Mouse (Mus musculus): ENCODE results near the gene 4933415A04Rik.

- TF ChIP-seq CTCF (IDR thresholded peaks at IDR 0.05; ENCODE audit: borderline replicate concordance, control insufficient read depth, extremely low read depth, insufficient read depth, low read length, poor library complexity), result no peak
- TF ChIP-seq POLR2A (IDR thresholded peaks at IDR 0.05; ENCODE audit: control insufficient read depth, extremely low read depth, insufficient read depth, low read length, poor library complexity), result no peak
Measured at GRCm38 (mm10) chr11:43621769-43622168, 34.9 kb downstream of the 4933415A04Rik start.

Measured in thymus, adult 2 months (tissue).